Mouse (Mus musculus) megakaryocyte, embryonic 14.5 days (primary cell): ENCODE results near the gene Csk.

Source experiments
- FLI1 ChIP-seq: IDR thresholded peaks from 2 replicates; pipeline ENCODE4 v1.6.1; 2012; ENCODE audit warnings: low read length, inconsistent platforms, mixed read lengths
- GATA1 ChIP-seq: IDR thresholded peaks from 3 replicates; pipeline ENCODE4 v1.6.1; 2012; ENCODE audit warnings: mixed read lengths, low read length, inconsistent platforms, borderline replicate concordance

DNA sequence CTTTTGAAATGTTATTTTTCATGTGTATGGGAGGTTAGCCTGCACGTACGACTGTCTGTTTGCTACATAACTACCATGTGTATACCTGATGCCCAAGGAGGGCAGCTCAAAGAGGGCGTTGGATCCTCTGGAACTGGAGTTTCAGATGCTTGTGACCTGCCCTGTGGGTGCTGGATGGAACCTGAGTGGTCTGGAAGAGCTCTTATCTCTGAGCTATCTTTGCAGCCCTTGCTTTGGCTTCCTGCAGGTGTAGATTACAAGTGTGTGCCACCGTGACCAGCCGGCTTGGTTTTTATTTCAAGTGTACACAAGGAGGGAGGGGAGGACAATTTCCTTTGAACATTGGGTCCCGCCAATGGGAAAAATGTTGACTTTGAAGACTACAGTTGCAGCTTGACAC lies 7.1 kb upstream of the Csk start:
- TF ChIP-seq GATA1 (no peak), FLI1 (no peak)
